Mouse (Mus musculus) spleen, adult 2 months (tissue): Measurements from ENCODE around the gene Psma5.

ENCODE experiments used
- CTCF ChIP-seq: fragments of 200-500 bp; IDR thresholded peaks from 2 replicates; pipeline ENCODE4 v1.5.1; 2011; ENCODE audit warnings: mild to moderate bottlenecking, inconsistent platforms; ENCODE audit not compliant: insufficient read depth, insufficient read length, insufficient replicate concordance; ENCODE audit errors: extremely low read depth
- POLR2A ChIP-seq: fragments of 200-500 bp; IDR thresholded peaks from 2 replicates; pipeline ENCODE4 v1.6.1; 2011; ENCODE audit warnings: low read depth, low read length, inconsistent platforms

- no peak for TF ChIP-seq POLR2A
- no peak for TF ChIP-seq CTCF
Measured at GRCm38 (mm10) chr3:108297050-108297419, 40.3 kb downstream of the Psma5 start.
